Mouse (Mus musculus): ENCODE results near the gene Bex2.
"Not testable (repeated sequence)": the region's sequence is repeated elsewhere in the genome, so short reads cannot be mapped to it uniquely, and the experiment has no call there.

Bex2 gene

GRCm38 (mm10) chrX:136068020-136068419 lies at the start of gene Bex2:
TSS of gene Bex2 (minus strand) at chrX:136068236.
- in situ Hi-C loops (cut with MboI, MseI), result not testable (repeated sequence)

GRCm38 (mm10) chrX:136115419-136115961 lies 47.5 kb upstream of the Bex2 start:
- in situ Hi-C loops (cut with MboI, MseI), result loop anchor here in 1 of 2 experiments (10.0 kb wide), 1 partner anchor 199 kb away; no protein-coding TSS in a partner anchor

GRCm38 (mm10) chrX:136115015-136115414 lies 47.0 kb upstream of the Bex2 start:
- in situ Hi-C loops (cut with MboI, MseI), result loop anchor here in 1 of 2 experiments (10.0 kb wide), 1 partner anchor 200 kb away; no protein-coding TSS in a partner anchor

- in situ Hi-C loops (cut with MboI, MseI), result no loop called here
Observed at GRCm38 (mm10) chrX:136107942-136108341, 39.9 kb upstream of the Bex2 start.

- in situ Hi-C loops (cut with MboI, MseI), result no loop called here
Observed at GRCm38 (mm10) chrX:136104724-136105088, 36.7 kb upstream of the Bex2 start.

GRCm38 (mm10) chrX:136104046-136104723 lies 36.1 kb upstream of the Bex2 start:
- in situ Hi-C loops (cut with MboI, MseI), result no loop called here

GRCm38 (mm10) chrX:136094421-136094820 lies 26.4 kb upstream of the Bex2 start:
- in situ Hi-C loops (cut with MboI, MseI), result loop anchor here (10.0 to 25.0 kb wide), 2 partner anchors 430 to 1982 kb away; no protein-coding TSS in a partner anchor

- in situ Hi-C loops (cut with MboI, MseI), result loop anchor here (10.0 to 25.0 kb wide), 2 partner anchors 432 to 1980 kb away; no protein-coding TSS in a partner anchor
Observed at GRCm38 (mm10) chrX:136092497-136093279, 24.7 kb upstream of the Bex2 start.

- in situ Hi-C loops (cut with MboI, MseI), result loop anchor here in 1 of 2 experiments (25.0 kb wide), 1 partner anchor 1973 kb away; no protein-coding TSS in a partner anchor
Observed at GRCm38 (mm10) chrX:136085155-136085554, 17.1 kb upstream of the Bex2 start, which contains the start of gene Nxf3. TSS of gene Nxf3 (minus strand) at chrX:136085255.

GRCm38 (mm10) chrX:136067201-136067991 lies 640 bp downstream of the Bex2 start:
- in situ Hi-C loops (cut with MboI, MseI), result not testable (repeated sequence)

GRCm38 (mm10) chrX:136060698-136061097 lies 7.3 kb downstream of the Bex2 start:
- in situ Hi-C loops (cut with MboI, MseI), result no loop called here

- in situ Hi-C loops (cut with MboI, MseI), result no loop called here
Observed at GRCm38 (mm10) chrX:136051219-136051618, 16.8 kb downstream of the Bex2 start.

GRCm38 (mm10) chrX:136047528-136047927 lies 20.5 kb downstream of the Bex2 start:
- in situ Hi-C loops (cut with MboI, MseI), result loop anchor here in 1 of 2 experiments (5.0 to 10.0 kb wide), 2 partner anchors 65 to 267 kb away; no protein-coding TSS in a partner anchor

GRCm38 (mm10) chrX:136043726-136044125 lies 24.3 kb downstream of the Bex2 start:
- in situ Hi-C loops (cut with MboI, MseI), result loop anchor here in 1 of 2 experiments (10.0 kb wide), 1 partner anchor 271 kb away; no protein-coding TSS in a partner anchor

- in situ Hi-C loops (cut with MboI, MseI), result loop anchor here (5.0 kb wide), 1 partner anchor 41 kb away; the partner anchor contains the start of gene Arxes2 (in 2 of the 2)
Observed at GRCm38 (mm10) chrX:136032799-136033763, 35.0 kb downstream of the Bex2 start, which contains the start of gene Arxes1. TSS of gene Arxes1 (plus strand) at chrX:136033367.

- in situ Hi-C loops (cut with MboI, MseI), result loop anchor here (5.0 kb wide), 1 partner anchor 38 kb away; the partner anchor contains the start of gene Arxes2 (in 2 of the 2)
Observed at GRCm38 (mm10) chrX:136030331-136030730, 37.7 kb downstream of the Bex2 start.
